Mouse (Mus musculus): Measurements from ENCODE around the gene Fam222b.

GRCm38 (mm10) chr11:78123782-78124181 lies 29.3 kb downstream of the Fam222b start:
- TF ChIP-seq CTCF (IDR thresholded peaks at IDR 0.05; ENCODE audit: low read depth) (no peak), EP300 (IDR thresholded peaks at IDR 0.05; ENCODE audit: low read depth) (no peak)
